Mouse (Mus musculus) left cerebral cortex, postnatal 10 days (tissue): ENCODE measurements at regions not wholly inside any gene's neighbourhood (a gene's known extent, or its start where the extent isn't known, plus 50 kb on each side); places are given as distances from the start of the nearest gene placed in this dataset.

Source experiments
- DNase-seq, 2 experiments: peaks; one replicate each; pipeline ENCODE4 v3.0.0; 2021 to 2022; ENCODE audit warnings: low spot score in 2 of 2, mixed read lengths in 1 of 2; ENCODE audit errors: extremely low spot score in 1 of 2
- intact Hi-C: fragments of 180-260 bp; cut with DNase I; formaldehyde crosslinking; loops from one replicate; pipeline ENCODE4 v1.15.1; 2025

- no peak for DNase-seq
- intact Hi-C loops: no loop called here
Measured at GRCm38 (mm10) chr7:142593729-142594375, 61.4 kb downstream of the Mrpl23 start.

GRCm38 (mm10) chr7:142595412-142595811, 62.9 kb downstream of the Mrpl23 start:
- no peak for DNase-seq
- intact Hi-C loops: no loop called here

GRCm38 (mm10) chr7:142596211-142596610, 63.7 kb downstream of the Mrpl23 start:
- no peak for DNase-seq
- intact Hi-C loops: no loop called here

- no peak for DNase-seq
- intact Hi-C loops: no loop called here
Measured at GRCm38 (mm10) chr7:142597961-142598360, 65.5 kb downstream of the Mrpl23 start.

GRCm38 (mm10) chr7:142599942-142600341, 66.7 kb downstream of the Igf2 start:
- intact Hi-C loops: no loop called here
- peak in 1 of 2 experiments; percentile 66 for DNase-seq

GRCm38 (mm10) chr7:142600400-142600799, 66.2 kb downstream of the Igf2 start:
- intact Hi-C loops: no loop called here
- DNase-seq: no peak
